Mouse (Mus musculus): Measurements from ENCODE around the gene Atp6v1a.

Atp6v1a gene

DNA sequence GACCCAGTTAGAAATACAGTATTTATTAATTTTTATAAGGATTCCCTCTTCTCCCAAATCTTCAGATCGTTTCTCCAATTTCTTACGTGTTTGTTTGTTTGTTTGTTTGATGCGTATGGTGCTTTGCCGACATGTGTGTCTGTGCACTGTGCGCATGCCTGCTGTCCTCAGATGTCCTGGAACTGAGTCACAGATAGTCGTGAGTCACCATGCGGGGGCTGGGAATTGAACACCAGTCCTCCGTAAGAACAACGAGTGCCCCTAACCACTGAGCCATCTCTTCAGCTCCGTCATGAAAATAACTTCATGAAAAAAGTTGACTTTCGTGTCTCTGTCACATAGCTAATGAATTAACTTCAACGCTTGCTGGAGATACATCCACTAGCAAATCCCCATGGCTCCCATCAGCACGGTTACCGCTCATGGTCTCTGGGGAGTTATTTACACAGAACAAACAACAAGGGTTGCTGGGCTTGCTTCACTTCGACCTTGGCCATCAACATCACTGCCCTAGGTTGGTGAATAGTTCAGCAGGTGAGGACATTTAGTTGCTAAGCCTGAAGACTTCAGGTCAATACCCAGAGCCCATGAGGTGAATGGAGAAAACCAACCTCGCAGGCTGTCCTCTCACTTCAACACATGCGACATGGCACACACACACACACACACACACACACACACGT lies 78.8 kb downstream of the Atp6v1a start:
- DNase-seq (ENCODE audit: low read depth), result no peak

GRCm38 (mm10) chr16:44058745-44059144 lies 80.8 kb downstream of the Atp6v1a start:
- DNase-seq (ENCODE audit: low read depth), result peak; percentile 77

GRCm38 (mm10) chr16:44055766-44056165 lies 83.7 kb downstream of the Atp6v1a start:
- peak; percentile 11 for DNase-seq (ENCODE audit: low read depth)

DNA sequence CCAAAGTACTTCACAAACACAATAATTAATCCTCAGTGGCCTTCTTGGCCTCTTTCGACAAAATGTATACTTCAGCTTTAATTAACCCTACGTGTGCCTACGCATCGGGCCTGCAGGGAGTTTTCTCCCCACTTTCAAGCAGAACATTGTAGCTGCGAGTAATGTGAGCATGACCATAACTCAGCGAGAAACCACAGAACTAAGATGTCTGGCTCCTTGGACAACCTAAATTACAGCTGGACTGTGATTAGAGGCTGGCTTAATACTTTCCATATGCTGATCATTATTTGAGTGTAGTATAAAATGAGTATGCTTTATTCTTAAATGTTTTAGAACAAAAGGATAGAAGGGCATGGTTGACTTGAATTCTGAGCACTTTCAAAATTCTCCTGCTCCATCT lies 86.2 kb downstream of the Atp6v1a start:
- no peak for DNase-seq (ENCODE audit: low read depth)

DNA sequence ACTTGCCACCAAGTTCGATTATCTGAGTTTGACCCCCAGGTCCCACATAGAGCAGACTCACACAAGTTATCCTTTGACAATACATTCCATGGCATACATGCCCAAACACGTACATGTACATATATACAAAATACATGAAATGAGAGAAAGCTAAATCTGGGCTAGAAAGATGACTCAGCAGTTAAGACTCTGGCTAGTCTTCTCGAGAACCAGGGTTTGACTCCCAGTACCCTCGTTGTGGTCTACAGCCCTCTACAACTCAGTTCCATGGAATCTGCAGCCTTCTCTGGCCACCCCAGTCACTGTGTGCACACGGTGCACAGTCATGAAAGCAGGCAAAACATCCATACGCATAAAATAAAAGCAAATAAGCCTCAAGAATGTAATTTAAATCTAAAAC lies 87.1 kb downstream of the Atp6v1a start:
- DNase-seq (ENCODE audit: low read depth), result no peak

- peak; percentile 48 for DNase-seq (ENCODE audit: low read depth)
Measured at GRCm38 (mm10) chr16:44050139-44050538, 89.4 kb downstream of the Atp6v1a start.

DNA sequence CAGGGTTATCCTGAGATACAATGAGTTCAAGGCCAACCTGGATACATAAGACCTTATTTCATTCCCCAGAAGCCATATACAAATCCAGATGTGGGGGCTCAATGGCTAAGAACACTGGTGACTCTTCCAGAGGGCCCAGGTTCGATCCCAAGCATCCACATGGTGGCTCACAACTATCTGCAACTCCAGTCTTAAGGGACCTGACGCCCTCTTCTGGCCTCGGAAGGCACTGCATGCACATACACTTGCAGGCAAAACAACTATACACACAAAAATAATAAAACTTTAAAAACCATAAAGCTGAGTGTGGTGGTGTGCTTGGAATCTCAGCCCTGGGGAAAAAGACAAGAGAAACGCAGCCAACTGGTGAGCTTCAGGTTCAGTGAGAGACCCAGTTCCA lies 100.4 kb downstream of the Atp6v1a start:
- DNase-seq (ENCODE audit: low read depth), result peak; percentile 39

Measured in 416B (cell line).